Mouse (Mus musculus) liver, embryonic 12.5 days (tissue): ENCODE data around the gene Adad2. TPM values are rescaled to one million over a fixed set of nuclear protein-coding genes. Genes with fewer than 3 reads are reported as not detected.

Experiments used
- ATAC-seq: fragments of 200-750 bp; cut with Nextera tagmentation; 2 replicates; pipeline ENCODE4 v1.8.0; 2017; ENCODE audit warnings: moderate number of reproducible peaks, mild to moderate bottlenecking, moderate library complexity
- H3K27ac ChIP-seq: fragments of 300-500 bp; sonication (generic); 2 replicates; pipeline ENCODE4 v1.5.1; 2016; ENCODE audit warnings: mild to moderate bottlenecking
- H3K27me3 ChIP-seq: fragments of 300-500 bp; sonication (generic); replicated peaks from 2 replicates; pipeline ENCODE4 v1.6.1; 2016; ENCODE audit warnings: mild to moderate bottlenecking, moderate library complexity
- H3K36me3 ChIP-seq: fragments of 300-500 bp; sonication (generic); 2 replicates; pipeline ENCODE4 v1.6.1; 2016; ENCODE audit warnings: mild to moderate bottlenecking, moderate library complexity
- H3K4me1 ChIP-seq: fragments of 300-500 bp; sonication (generic); 2 replicates; pipeline ENCODE4 v1.6.1; 2016
- H3K4me2 ChIP-seq: fragments of 300-500 bp; sonication (generic); 2 replicates; pipeline ENCODE4 v1.6.1; 2016; ENCODE audit warnings: mild to moderate bottlenecking, moderate library complexity
- H3K4me3 ChIP-seq: fragments of 300-500 bp; sonication (generic); 2 replicates; pipeline ENCODE4 v1.5.1; 2016; ENCODE audit warnings: mild to moderate bottlenecking, moderate library complexity
- H3K9ac ChIP-seq: fragments of 300-500 bp; sonication (generic); 2 replicates; pipeline ENCODE4 v1.6.1; 2016; ENCODE audit warnings: mild to moderate bottlenecking, moderate library complexity
- H3K9me3 ChIP-seq: fragments of 300-500 bp; sonication (generic); replicated peaks from 2 replicates; pipeline ENCODE4 v1.6.1; 2016; ENCODE audit warnings: mild to moderate bottlenecking, moderate library complexity
- WGBS: fragments of 180-500 bp; shearing (Covaris S2); methylation state at CpG from one replicate; pipeline ENCODE4 v1.1.7; 2016; ENCODE audit not compliant: insufficient replicate concordance; 5-methylcytosine and 5-hydroxymethylcytosine counted together
- polyA plus RNA-seq: library from polyadenylated mRNA; unstranded; fragments of >200 nt; fragmentation: Nextera tagmentation; extraction: Ambion mirVana; gene quantifications from 2 replicates; pipeline ENCODE4 v1.2.1, GENCODE M21; 2016

The Adad2 gene
- polyA plus RNA-seq, 1 experiment from 2014 or later: not detected

- H3K36me3 ChIP-seq: no peaks in the 10 kb centered on the region
- H3K27ac ChIP-seq: no peak overlapping the region
- 41% methylated on average over 5 of the region's 5 CpGs for WGBS
- H3K27me3 ChIP-seq: peaks cover 52% of the 10 kb centered on the region
- ATAC-seq: no peak
- H3K4me1 ChIP-seq: no peaks in the 10 kb centered on the region
- no peak overlapping the region for H3K9ac ChIP-seq
- H3K4me2 ChIP-seq: no peak overlapping the region
- H3K9me3 ChIP-seq: no peaks in the 10 kb centered on the region
- H3K4me3 ChIP-seq: no peak overlapping the region
These were observed 6.3 kb downstream of the Adad2 start for GRCm38 (mm10) chr8:119618887-119619286.

- H3K27me3 ChIP-seq: peaks cover 56% of the 10 kb centered on the region
- no peaks in the 10 kb centered on the region for H3K36me3 ChIP-seq
- H3K4me2 ChIP-seq: no peak overlapping the region
- H3K4me3 ChIP-seq: no peak overlapping the region
- H3K4me1 ChIP-seq: no peaks in the 10 kb centered on the region
- WGBS: 41% methylated on average over 6 of the region's 6 CpGs
- H3K9me3 ChIP-seq: no peaks in the 10 kb centered on the region
- ATAC-seq: no peak
- H3K9ac ChIP-seq: no peak overlapping the region
- H3K27ac ChIP-seq: no peak overlapping the region
These were observed 7.7 kb downstream of the Adad2 start for GRCm38 (mm10) chr8:119620116-119620840.

DNA sequence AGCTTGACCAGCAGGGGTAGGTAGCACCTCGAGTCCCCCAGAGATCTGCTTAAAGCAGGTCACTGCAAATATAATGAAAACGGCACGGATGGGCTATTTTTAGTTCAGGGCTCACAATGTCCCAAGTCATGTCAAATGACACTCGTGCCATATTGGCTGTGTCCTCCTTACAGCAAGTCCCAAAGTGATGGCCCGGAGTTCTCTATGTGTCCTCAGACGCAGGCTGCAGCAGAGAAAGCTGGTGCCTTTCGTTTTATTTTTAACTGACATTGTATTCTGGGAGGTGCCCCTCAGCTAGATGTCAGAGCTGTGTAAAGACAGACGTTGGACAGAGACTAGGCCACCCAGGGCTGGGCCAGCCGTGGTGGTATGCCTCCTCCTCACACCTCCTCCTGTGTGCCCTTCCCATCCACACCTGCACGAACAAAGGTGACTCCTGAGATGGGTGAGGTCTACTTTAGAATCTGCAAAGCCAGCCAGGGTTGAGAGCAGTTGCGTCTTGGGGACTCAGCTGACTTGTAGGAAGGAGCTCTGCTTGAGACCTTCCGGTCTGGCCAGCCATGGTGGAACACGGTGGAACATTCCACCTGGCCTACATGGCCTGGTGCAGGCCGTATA, 8.4 kb downstream of the Adad2 start:
- no peak overlapping the region for H3K9ac ChIP-seq
- H3K4me2 ChIP-seq: no peak overlapping the region
- H3K4me1 ChIP-seq: no peaks in the 10 kb centered on the region
- H3K27ac ChIP-seq: no peak overlapping the region
- H3K36me3 ChIP-seq: no peaks in the 10 kb centered on the region
- H3K9me3 ChIP-seq: no peaks in the 10 kb centered on the region
- no peak overlapping the region for H3K4me3 ChIP-seq
- ATAC-seq: no peak
- H3K27me3 ChIP-seq: peaks cover 57% of the 10 kb centered on the region
- 69% methylated on average over 14 of the region's 14 CpGs for WGBS

DNA sequence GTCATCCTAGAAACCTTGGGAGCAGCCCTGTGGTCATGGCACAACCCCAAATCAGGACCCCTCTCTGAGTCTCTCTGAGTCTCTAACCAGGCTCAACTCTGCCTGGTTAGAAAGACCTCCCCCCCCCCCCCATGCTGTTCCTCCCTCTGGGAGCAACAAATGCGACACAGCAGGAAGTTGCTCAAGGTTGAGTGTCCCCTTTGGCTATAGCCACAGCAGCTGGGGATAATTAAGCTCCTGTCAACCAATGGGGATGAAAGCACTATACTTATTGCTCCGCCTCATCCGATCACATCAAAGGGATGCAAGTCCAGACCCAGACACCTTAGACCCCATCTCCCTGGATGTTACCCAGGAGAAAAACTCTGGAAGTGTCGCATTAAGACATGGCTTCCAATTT, 10.0 kb downstream of the Adad2 start:
- Histone ChIP-seq H3K4me2 (no peak overlapping the region), H3K4me1 (peaks cover 10% of the 10 kb centered on the region), H3K4me3 (no peak overlapping the region), H3K9ac (no peak overlapping the region), H3K36me3 (no peaks in the 10 kb centered on the region), H3K27ac (no peak overlapping the region), H3K27me3 (peaks cover 46% of the 10 kb centered on the region), H3K9me3 (no peaks in the 10 kb centered on the region)
- no peak for ATAC-seq
- WGBS: 53% methylated on average over 4 of the region's 4 CpGs

DNA sequence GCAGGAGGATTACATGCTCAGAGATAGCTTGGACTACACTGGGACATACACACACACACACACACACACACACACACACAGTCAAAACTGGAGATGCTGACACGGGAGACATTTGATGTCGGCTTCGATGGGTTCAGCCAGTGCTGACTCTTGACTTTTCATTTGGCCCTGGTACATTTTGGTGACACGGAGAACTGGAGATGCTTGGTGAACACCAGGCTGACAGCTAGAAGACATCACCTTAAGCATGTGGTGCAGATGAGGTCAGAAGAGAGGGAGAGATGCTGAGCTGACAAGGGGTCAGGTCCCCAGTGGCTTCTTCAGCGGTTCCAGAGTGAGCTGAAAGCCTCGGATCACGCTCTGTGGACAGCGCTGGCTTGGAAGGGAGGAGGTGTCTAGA, 10.5 kb downstream of the Adad2 start:
- H3K4me2 ChIP-seq: no peak overlapping the region
- no peaks in the 10 kb centered on the region for H3K9me3 ChIP-seq
- H3K9ac ChIP-seq: no peak overlapping the region
- no peak overlapping the region for H3K27ac ChIP-seq
- WGBS: 73% methylated on average over 8 of the region's 8 CpGs
- H3K4me1 ChIP-seq: peaks cover 16% of the 10 kb centered on the region
- no peak overlapping the region for H3K4me3 ChIP-seq
- H3K27me3 ChIP-seq: peaks cover 43% of the 10 kb centered on the region
- ATAC-seq: no peak
- no peaks in the 10 kb centered on the region for H3K36me3 ChIP-seq

GRCm38 (mm10) chr8:119623744-119624143, 11.2 kb downstream of the Adad2 start:
- no peaks in the 10 kb centered on the region for H3K36me3 ChIP-seq
- H3K4me3 ChIP-seq: no peak overlapping the region
- ATAC-seq: no peak
- WGBS: 71% methylated on average over 1 of the region's 1 CpGs
- H3K9me3 ChIP-seq: no peaks in the 10 kb centered on the region
- no peak overlapping the region for H3K4me2 ChIP-seq
- H3K27ac ChIP-seq: no peak overlapping the region
- peaks cover 16% of the 10 kb centered on the region for H3K4me1 ChIP-seq
- peaks cover 43% of the 10 kb centered on the region for H3K27me3 ChIP-seq
- no peak overlapping the region for H3K9ac ChIP-seq

DNA sequence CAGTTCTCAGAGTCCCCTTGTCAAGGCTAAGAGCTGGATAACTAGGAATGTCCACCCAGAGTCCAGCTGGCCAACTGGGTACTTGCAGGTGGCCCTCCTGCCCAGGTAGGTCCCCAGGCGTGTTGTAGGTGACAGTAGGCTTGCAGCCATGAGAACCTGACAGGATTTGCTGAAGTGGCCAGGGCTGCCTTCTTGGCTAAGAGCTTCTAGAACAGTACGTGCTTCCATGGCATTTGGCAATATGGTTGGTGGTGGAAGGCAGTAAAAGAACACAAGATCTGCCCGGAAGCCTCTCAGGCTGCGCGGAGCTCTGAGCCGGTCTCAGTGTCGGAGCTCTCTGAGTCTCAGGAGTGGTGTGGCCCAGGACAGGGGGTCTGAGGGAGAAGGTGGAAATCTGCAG, 12.4 kb downstream of the Adad2 start:
- ATAC-seq: no peak

DNA sequence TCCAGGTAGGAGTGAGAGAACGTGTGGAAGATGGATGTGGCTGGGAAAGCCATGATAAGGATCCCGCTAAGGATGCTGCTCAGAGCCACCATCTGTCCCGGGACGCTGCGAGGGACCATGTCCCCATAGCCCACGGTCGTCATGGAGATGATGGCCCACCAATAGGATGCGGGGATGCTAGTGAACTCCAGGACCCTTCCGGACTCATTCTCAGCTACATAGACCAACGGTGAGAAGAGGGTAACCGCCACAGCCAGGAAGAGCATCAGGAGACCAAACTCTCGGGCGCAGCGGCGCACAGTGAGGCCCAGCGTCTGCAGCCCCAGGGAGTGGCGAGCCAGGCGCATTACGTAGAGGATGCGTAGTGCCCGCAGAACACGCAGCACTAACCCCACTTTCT, 13.2 kb downstream of the Adad2 start:
- Histone ChIP-seq H3K27ac (no peak overlapping the region), H3K9ac (no peak overlapping the region), H3K9me3 (no peaks in the 10 kb centered on the region), H3K27me3 (peaks cover 54% of the 10 kb centered on the region), H3K4me1 (peaks cover 16% of the 10 kb centered on the region), H3K4me2 (no peak overlapping the region), H3K4me3 (no peak overlapping the region), H3K36me3 (no peaks in the 10 kb centered on the region)
- ATAC-seq: no peak
- WGBS: 71% methylated on average over 22 of the region's 22 CpGs

More for the DNA sequence above, 12.4 kb downstream of the Adad2 start:
- Histone ChIP-seq H3K27me3 (peaks cover 46% of the 10 kb centered on the region), H3K9ac (no peak overlapping the region), H3K4me1 (peaks cover 16% of the 10 kb centered on the region), H3K36me3 (no peaks in the 10 kb centered on the region), H3K9me3 (no peaks in the 10 kb centered on the region), H3K27ac (no peak overlapping the region), H3K4me3 (no peak overlapping the region), H3K4me2 (no peak overlapping the region)
- 80% methylated on average over 7 of the region's 7 CpGs for WGBS

GRCm38 (mm10) chr8:119627199-119627598, 14.7 kb downstream of the Adad2 start:
- peak; percentile 57 for ATAC-seq
- Histone ChIP-seq H3K4me2 (no peak overlapping the region), H3K4me1 (peaks cover 16% of the 10 kb centered on the region), H3K4me3 (no peak overlapping the region), H3K27me3 (peaks cover 56% of the 10 kb centered on the region), H3K36me3 (no peaks in the 10 kb centered on the region), H3K9ac (no peak overlapping the region), H3K9me3 (no peaks in the 10 kb centered on the region), H3K27ac (no peak overlapping the region)
- WGBS: 47% methylated on average over 7 of the region's 7 CpGs

DNA sequence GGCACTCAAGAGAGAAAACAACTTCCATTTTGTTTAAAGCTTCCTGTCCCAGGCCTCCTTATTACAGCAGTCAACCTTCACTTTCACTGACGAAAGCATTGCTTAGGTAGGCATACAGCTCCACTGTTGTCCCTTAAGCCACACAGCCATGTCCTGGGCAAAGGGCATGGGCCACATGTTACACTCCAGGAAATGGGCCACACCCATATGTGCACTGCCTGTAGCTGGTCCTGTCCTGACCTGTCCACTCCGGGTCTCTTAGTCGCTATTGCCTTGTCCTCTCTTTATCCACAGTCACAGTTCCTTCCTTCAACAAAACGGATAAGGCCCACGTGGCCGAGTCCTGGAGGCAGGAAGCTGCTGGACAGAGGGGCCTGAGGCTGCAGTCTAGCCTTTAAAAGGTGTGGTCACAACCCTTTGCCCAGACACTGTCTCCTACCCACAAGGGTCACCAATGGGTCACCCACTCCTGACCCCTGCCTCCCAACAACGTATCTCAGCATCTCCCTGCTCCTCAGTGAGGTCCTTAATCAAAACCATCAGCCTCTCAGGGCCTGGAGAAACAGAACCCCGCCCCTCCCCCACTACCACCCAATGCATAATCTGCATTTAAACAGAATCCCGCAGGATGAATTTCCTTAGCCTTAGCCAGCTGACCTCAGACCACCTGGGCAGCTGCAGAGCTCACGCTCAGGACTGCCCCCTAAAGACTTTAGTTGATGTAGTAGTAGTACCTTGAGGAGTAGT, 15.2 kb downstream of the Adad2 start:
- Histone ChIP-seq H3K27ac (no peak overlapping the region), H3K9ac (no peak overlapping the region), H3K9me3 (no peaks in the 10 kb centered on the region), H3K27me3 (peaks cover 56% of the 10 kb centered on the region), H3K4me1 (peaks cover 16% of the 10 kb centered on the region), H3K36me3 (no peaks in the 10 kb centered on the region), H3K4me3 (no peak overlapping the region), H3K4me2 (no peak overlapping the region)
- 32% methylated on average over 10 of the region's 10 CpGs for WGBS
- no peak; the same call in 1 of the 2 replicates for ATAC-seq

GRCm38 (mm10) chr8:119630841-119631240, 18.3 kb downstream of the Adad2 start:
- Histone ChIP-seq H3K36me3 (no peaks in the 10 kb centered on the region), H3K27ac (no peak overlapping the region), H3K4me1 (peaks cover 16% of the 10 kb centered on the region), H3K9me3 (no peaks in the 10 kb centered on the region), H3K4me3 (no peak overlapping the region), H3K9ac (no peak overlapping the region), H3K4me2 (no peak overlapping the region), H3K27me3 (peaks cover 65% of the 10 kb centered on the region)
- 54% methylated on average over 3 of the region's 3 CpGs for WGBS
- no peak for ATAC-seq

- ATAC-seq: no peak
- H3K9ac ChIP-seq: no peak overlapping the region
- no peak overlapping the region for H3K27ac ChIP-seq
- H3K4me2 ChIP-seq: no peak overlapping the region
- no peak overlapping the region for H3K4me3 ChIP-seq
- WGBS: 65% methylated on average over 9 of the region's 9 CpGs
- no peaks in the 10 kb centered on the region for H3K36me3 ChIP-seq
- peaks cover 78% of the 10 kb centered on the region for H3K27me3 ChIP-seq
- peaks cover 9% of the 10 kb centered on the region for H3K4me1 ChIP-seq
- H3K9me3 ChIP-seq: no peaks in the 10 kb centered on the region
These were observed 19.7 kb downstream of the Adad2 start for GRCm38 (mm10) chr8:119632246-119632645.
